Mouse (Mus musculus) heart, adult 2 months (tissue): ENCODE results near the gene Ppme1. TPM values are rescaled to one million over a fixed set of nuclear protein-coding genes. Genes with fewer than 3 reads are reported as not detected.

Experiments used
- DNase-seq, 2 experiments: peaks; one replicate each; pipeline ENCODE4 v3.0.0; 2021
- H3K27ac ChIP-seq: fragments of 200-600 bp; 2 replicates; pipeline ENCODE4 v1.8.1; 2022
- H3K27me3 ChIP-seq: fragments of 200-500 bp; 2 replicates; pipeline ENCODE4 v1.6.1; 2012; ENCODE audit warnings: mild to moderate bottlenecking, low read length, inconsistent platforms, mixed read lengths; ENCODE audit not compliant: control insufficient read depth, insufficient read depth
- H3K36me3 ChIP-seq: fragments of 200-500 bp; 2 replicates; pipeline ENCODE4 v1.6.1; 2012; ENCODE audit warnings: low read length, inconsistent platforms; ENCODE audit not compliant: control insufficient read depth, insufficient read depth
- H3K4me1 ChIP-seq: fragments of 200-500 bp; 2 replicates; pipeline ENCODE4 v1.6.1; 2011; ENCODE audit warnings: low read length; ENCODE audit not compliant: control insufficient read depth, insufficient read depth
- H3K4me3 ChIP-seq: fragments of 200-600 bp; 2 replicates; pipeline ENCODE4 v1.8.1; 2022
- H3K79me2 ChIP-seq: fragments of 200-500 bp; replicated peaks from 2 replicates; pipeline ENCODE4 v1.6.1; 2012; ENCODE audit warnings: mild to moderate bottlenecking, inconsistent platforms, low read length, moderate library complexity, mixed read lengths; ENCODE audit not compliant: control insufficient read depth, insufficient read depth
- H3K9ac ChIP-seq: fragments of 200-500 bp; 2 replicates; pipeline ENCODE4 v1.6.1; 2012; ENCODE audit warnings: low read depth, mild to moderate bottlenecking, control low read depth, inconsistent platforms, low read length, mixed read lengths
- CTCF ChIP-seq: fragments of 200-600 bp; IDR thresholded peaks from 2 replicates; pipeline ENCODE4 v1.8.1; 2022; ENCODE audit warnings: antibody characterized with exemption, mild to moderate bottlenecking, moderate library complexity
- EP300 ChIP-seq: fragments of 200-500 bp; IDR thresholded peaks from 2 replicates; pipeline ENCODE4 v1.6.1; 2011; ENCODE audit warnings: low read depth, low read length, control low read depth; ENCODE audit not compliant: insufficient read depth
- POLR2A ChIP-seq: fragments of 200-500 bp; IDR thresholded peaks from 2 replicates; pipeline ENCODE4 v1.6.1; 2011; ENCODE audit warnings: mild to moderate bottlenecking, low read depth, low read length, control low read depth; ENCODE audit not compliant: insufficient read depth
- WGBS: fragments of 180-500 bp; shearing (Covaris S2); methylation state at CpG from one replicate; pipeline ENCODE4 v1.1.7; 2018; 5-methylcytosine and 5-hydroxymethylcytosine counted together
- intact Hi-C: fragments of 180-260 bp; cut with DNase I; formaldehyde crosslinking; loops from one replicate; pipeline ENCODE4 v1.15.1; 2025
- polyA plus RNA-seq: library from polyadenylated mRNA; depleted of rRNA; stranded (reverse); fragments of >200 nt; gene quantifications from 2 replicates; pipeline ENCODE4 v1.2.3, GENCODE M21; 2012
- total RNA-seq, 2 experiments: library from RNA; stranded (reverse); gene quantifications; 2 replicates each; pipeline ENCODE4 v1.2.3; 2021

Ppme1 gene
- total and polyA plus RNA-seq, 3 experiments = 32.5 to 80.7 (median 35.8) TPM

DNA sequence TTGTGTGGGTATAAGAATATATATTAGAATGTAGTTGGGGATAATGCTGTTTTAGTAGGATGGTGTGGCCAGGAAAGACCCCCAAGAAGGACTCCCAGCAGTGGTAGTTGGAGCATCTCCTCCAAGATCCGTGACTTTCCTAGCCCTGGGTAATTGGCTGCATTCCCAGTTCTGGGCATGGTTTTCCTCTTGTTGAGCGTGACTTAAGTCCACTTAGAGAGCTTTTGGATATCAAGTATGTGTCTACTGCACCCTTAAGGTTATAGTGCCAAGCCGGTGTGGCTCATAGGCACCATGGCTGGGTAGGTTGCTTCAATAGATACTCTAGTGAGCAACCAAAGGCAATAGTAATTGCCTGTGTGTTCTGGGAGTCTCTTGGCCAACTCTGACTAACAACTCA, 48.4 kb downstream of the Ppme1 start:
- intact Hi-C loops = loop anchor here (1.0 kb wide), 1 partner anchor 42 kb away; no protein-coding TSS in a partner anchor
- no peak for DNase-seq
- Histone ChIP-seq H3K36me3 (no peaks in the 10 kb centered on the region), H3K27me3 (no peaks in the 10 kb centered on the region), H3K4me3 (no peak overlapping the region), H3K9ac (no peak overlapping the region), H3K27ac (no peak overlapping the region), H3K4me1 (no peaks in the 10 kb centered on the region), H3K79me2 (no peaks in the 10 kb centered on the region)
- TF ChIP-seq CTCF (no peak), EP300 (no peak), POLR2A (no peak)
- WGBS = 38% methylated on average over 3 of the region's 3 CpGs

DNA sequence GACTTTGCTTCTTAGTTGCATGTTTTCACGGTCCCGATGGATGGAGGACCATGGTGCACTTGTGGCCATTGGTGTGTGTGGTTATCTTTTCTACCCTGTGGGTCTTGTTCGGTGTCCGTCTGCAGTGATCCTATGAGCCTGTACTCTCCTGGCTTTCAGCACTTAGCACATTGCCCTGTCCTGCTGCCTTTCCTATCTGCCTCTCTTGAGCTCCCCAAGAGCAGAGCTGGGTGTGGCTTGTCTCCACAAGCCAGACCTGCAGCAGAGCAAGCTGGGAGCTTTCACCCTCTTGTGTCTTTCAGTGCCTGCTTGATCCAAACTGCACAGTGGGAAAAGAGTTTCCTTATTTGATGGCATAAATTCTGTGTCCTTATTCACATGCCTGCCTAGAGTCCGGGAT, 54.6 kb downstream of the Ppme1 start:
- 86% methylated on average over 5 of the region's 5 CpGs for WGBS

DNA sequence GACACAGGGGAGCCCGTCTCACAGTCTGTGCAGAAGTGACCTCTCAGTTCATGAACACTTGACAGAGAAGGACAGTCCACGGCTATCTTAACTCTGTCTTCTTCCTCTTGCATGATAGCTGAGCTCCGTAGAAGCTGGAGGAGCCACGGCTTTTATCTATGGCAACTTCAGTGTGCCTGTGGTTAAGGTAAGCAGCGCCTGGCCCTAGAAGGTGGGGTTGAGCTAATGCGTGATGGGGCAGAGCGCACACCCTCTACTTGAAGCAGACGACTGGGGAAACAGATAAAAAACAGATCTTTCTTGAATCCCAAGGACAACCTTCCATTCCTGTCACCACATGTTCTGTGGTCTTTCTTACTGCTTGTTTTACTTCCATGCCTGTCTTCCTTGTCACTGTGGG, 55.2 kb downstream of the Ppme1 start:
- Histone ChIP-seq H3K36me3 (no peaks in the 10 kb centered on the region), H3K4me3 (no peak overlapping the region), H3K27me3 (no peaks in the 10 kb centered on the region), H3K27ac (no peak overlapping the region), H3K79me2 (no peaks in the 10 kb centered on the region), H3K9ac (no peak overlapping the region), H3K4me1 (no peaks in the 10 kb centered on the region)
- intact Hi-C loops = no loop called here
- TF ChIP-seq CTCF (no peak), POLR2A (no peak), EP300 (no peak)
- WGBS = 76% methylated on average over 8 of the region's 8 CpGs
- DNase-seq = no peak

More for the DNA sequence above, 54.6 kb downstream of the Ppme1 start:
- no peaks in the 10 kb centered on the region for H3K4me1 ChIP-seq
- no peak overlapping the region for H3K27ac ChIP-seq
- intact Hi-C loops = no loop called here
- no peak overlapping the region for H3K9ac ChIP-seq
- H3K79me2 ChIP-seq = no peaks in the 10 kb centered on the region
- no peak overlapping the region for H3K4me3 ChIP-seq
- no peak for DNase-seq
- no peaks in the 10 kb centered on the region for H3K27me3 ChIP-seq
- TF ChIP-seq POLR2A (no peak), CTCF (no peak), EP300 (no peak)
- H3K36me3 ChIP-seq = no peaks in the 10 kb centered on the region

DNA sequence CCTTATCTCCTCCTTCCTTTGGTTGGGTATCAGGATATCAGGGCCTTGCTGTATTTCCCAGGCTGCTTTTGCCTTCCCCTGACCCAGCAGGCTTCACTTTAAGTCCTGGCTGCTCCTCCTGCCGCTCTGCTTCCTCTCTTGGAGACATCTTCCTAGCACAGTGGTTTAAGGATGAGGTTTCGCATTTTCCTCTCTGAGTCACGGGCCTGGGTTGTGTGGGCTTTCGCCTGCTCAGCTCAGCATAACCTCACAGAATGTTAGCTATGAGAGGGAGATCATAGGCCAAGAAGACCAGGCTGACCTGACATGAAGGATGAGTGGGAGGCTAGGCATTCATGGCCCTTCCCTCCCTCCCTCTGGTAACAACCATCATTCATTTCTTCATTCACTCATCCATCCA, 59.4 kb downstream of the Ppme1 start:
- Histone ChIP-seq H3K36me3 (no peaks in the 10 kb centered on the region), H3K79me2 (no peaks in the 10 kb centered on the region), H3K4me3 (no peak overlapping the region), H3K9ac (no peak overlapping the region), H3K4me1 (no peaks in the 10 kb centered on the region), H3K27me3 (no peaks in the 10 kb centered on the region), H3K27ac (no peak overlapping the region)
- TF ChIP-seq CTCF (no peak), POLR2A (no peak), EP300 (no peak)
- DNase-seq = no peak
- 68% methylated on average over 4 of the region's 4 CpGs for WGBS
- intact Hi-C loops = no loop called here

DNA sequence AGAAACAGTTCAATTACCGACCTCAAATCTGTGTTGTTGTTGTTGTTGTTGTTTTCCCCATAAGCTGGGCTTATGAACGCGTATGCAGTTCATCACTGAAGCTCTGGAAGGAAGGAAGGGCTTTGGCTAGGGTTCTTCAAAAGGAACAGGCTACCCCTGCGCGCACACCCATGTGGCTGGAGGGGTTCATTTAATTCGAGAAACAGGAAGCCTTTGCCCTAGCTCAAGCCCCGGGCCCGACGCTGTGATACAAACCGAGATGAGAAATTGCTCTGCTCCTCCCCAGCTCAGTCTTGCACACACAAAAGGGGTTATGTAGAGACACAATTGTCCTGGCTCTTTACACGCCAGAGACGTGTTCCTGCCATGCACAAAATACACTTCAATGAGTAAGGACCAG, 61.8 kb downstream of the Ppme1 start:
- Histone ChIP-seq H3K4me1 (no peaks in the 10 kb centered on the region), H3K36me3 (no peaks in the 10 kb centered on the region), H3K27ac (no peak overlapping the region), H3K79me2 (no peaks in the 10 kb centered on the region), H3K4me3 (no peak overlapping the region), H3K9ac (no peak overlapping the region), H3K27me3 (no peaks in the 10 kb centered on the region)
- DNase-seq = no peak
- intact Hi-C loops = no loop called here
- TF ChIP-seq EP300 (no peak), POLR2A (no peak), CTCF (no peak)
- 75% methylated on average over 12 of the region's 12 CpGs for WGBS

DNA sequence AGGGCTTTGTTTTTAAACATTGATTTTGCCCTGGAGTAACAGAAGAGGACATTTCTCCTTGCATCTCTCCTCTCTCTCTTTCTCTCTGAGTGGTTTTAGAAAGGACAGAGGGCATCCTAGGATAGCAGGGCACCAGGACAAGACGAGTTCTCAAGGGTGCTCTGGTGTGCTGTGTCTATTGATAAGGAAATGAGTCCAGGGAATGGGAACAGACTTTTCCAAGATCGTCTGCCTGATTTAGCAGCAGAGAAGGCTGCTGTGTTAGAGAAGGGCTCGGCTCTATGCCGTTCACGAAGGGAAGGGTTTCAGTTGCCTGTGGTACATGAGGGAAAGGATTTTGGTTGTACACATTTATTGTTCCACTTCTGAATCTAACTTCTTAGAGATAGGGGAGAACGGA, 62.4 kb downstream of the Ppme1 start:
- Histone ChIP-seq H3K36me3 (no peaks in the 10 kb centered on the region), H3K9ac (no peak overlapping the region), H3K27ac (no peak overlapping the region), H3K79me2 (no peaks in the 10 kb centered on the region), H3K27me3 (no peaks in the 10 kb centered on the region), H3K4me3 (no peak overlapping the region), H3K4me1 (no peaks in the 10 kb centered on the region)
- intact Hi-C loops = no loop called here
- no peak for DNase-seq
- TF ChIP-seq EP300 (no peak), POLR2A (no peak), CTCF (no peak)
- WGBS = 31% methylated on average over 6 of the region's 6 CpGs

DNA sequence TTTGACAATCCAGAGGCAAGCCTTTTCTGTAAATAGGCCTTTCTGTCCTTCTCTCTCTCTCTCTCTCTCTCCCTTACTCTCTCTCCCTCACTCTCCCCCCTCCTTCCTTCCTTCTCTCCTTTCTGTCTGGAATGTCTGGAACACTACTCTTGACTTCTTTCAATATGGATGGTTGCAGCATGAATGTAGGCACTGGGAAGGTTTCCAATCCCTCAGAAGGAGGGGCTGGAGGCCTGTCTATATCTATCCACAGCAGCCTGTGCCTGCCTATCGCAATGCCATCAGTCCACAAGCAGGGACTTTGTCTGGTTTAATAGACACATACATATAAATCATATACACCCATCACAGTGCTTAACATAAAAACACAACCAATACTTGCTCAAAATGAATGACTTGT, 62.9 kb downstream of the Ppme1 start:
- WGBS = 48% methylated on average over 1 of the region's 1 CpGs
- no peak for TF ChIP-seq EP300
- intact Hi-C loops = no loop called here
- Histone ChIP-seq H3K9ac (no peak overlapping the region), H3K36me3 (no peaks in the 10 kb centered on the region), H3K4me3 (no peak overlapping the region), H3K27ac (no peak overlapping the region), H3K4me1 (no peaks in the 10 kb centered on the region), H3K27me3 (no peaks in the 10 kb centered on the region), H3K79me2 (no peaks in the 10 kb centered on the region)
- DNase-seq = no peak
